Mouse (Mus musculus) kidney, postnatal 14 days (tissue): Measurements from ENCODE around the gene Rab9.

ENCODE experiments used
- DNase-seq: peaks from one replicate; pipeline ENCODE4 v3.0.0; 2022; ENCODE audit warnings: mixed read lengths

The Rab9 gene

GRCm38 (mm10) chrX:166444552-166444951 lies 35.1 kb downstream of the Rab9 start:
- no peak for DNase-seq

- peak; percentile 93 for DNase-seq
These were observed 39.0 kb downstream of the Rab9 start, which contains the start of gene Ofd1 for GRCm38 (mm10) chrX:166440616-166441063. TSS of gene Ofd1 (minus strand) at chrX:166440704.

DNA sequence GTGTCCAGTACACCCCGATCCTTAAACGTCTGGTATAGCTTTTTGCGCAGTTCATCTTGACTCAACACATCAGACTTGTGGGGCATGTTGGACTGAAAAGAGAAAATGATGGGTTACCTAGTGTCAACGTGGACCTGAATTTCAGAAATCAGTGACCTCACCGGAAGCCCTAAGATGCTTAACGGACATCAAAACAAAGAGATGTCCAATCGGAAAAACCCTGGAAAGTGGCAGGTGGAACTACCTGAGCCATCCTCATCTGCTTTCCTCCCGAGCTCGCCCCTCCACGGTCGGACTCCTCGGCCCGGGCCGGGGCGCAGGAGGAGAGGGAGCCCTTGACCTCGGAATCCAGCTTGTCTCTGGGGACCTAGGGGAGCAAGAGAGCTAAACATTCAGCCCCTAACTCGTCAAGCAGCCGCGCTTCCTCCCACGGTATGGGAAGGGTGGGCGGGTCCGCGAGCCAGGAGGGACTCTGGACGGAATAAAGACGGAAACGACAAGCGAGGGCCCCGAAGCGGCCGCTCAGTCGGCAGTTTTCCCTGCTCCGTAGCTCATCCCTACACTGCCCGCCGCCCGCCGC lies 39.5 kb downstream of the Rab9 start, which contains the start of gene Trappc2:
Gene Trappc2 (plus strand): TSS at position 539 of the 580 bp plus-strand sequence.
- no peak for DNase-seq

- no peak for DNase-seq
These were observed 44.9 kb downstream of the Rab9 start for GRCm38 (mm10) chrX:166434812-166435211.

- DNase-seq = peak; percentile 3
These were observed 63.5 kb downstream of the Rab9 start for GRCm38 (mm10) chrX:166416196-166416595.

- DNase-seq = no peak
These were observed 71.8 kb downstream of the Rab9 start for GRCm38 (mm10) chrX:166407865-166408264.
